Mouse (Mus musculus): ENCODE measurements at regions not wholly inside any gene's neighbourhood (a gene's known extent, or its start where the extent isn't known, plus 50 kb on each side); places are given as distances from the start of the nearest gene placed in this dataset.

- TF ChIP-seq CTCF (IDR thresholded peaks at IDR 0.05; ENCODE audit: control insufficient read depth, insufficient read depth, insufficient replicate concordance, low read depth, low read length) (no peak), POLR2A (IDR thresholded peaks at IDR 0.05; ENCODE audit: control insufficient read depth, low read depth, low read length) (no peak)
These were observed 80.1 kb upstream of the Cand1 start for GRCm38 (mm10) chr10:119319953-119320352.
